Mouse (Mus musculus) Muller cell, postnatal 12 days (primary cell): ENCODE measurements around the gene Gm10639.
A peak's percentile ranks its signal among the peaks of the same experiment; 100 is the strongest.
"Not testable (repeated sequence)": the region's sequence is repeated elsewhere in the genome, so short reads cannot be mapped to it uniquely, and the experiment has no call there.

Experiments used
- DNase-seq: peaks from one replicate; pipeline ENCODE4 v3.0.0-alpha.2; 2015; ENCODE audit errors: inconsistent ontology term

Gene Gm10639

DNA sequence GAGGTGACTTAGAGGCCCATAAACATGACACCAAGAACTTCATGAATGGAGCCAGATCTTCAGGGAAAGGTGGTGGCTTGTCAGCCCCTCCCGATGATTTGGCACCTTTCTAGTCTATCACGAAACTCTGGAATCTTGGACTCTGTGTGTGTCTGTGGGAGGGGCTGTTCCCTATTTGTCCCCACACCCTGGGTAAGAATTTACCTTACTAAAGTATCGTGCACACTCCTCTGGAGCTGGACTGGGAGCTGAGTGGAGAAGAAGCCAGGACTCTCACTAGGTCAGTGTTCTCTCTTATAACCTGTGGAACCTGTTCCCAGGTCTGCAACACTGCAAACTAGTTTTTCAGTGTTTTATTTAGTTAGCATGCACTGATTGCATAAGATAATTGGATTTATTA is at the start of gene Gm10639:
TSS of gene Gm10639 (plus strand) at position 201 of the 400 bp plus-strand sequence.
- not testable (repeated sequence) for DNase-seq

DNA sequence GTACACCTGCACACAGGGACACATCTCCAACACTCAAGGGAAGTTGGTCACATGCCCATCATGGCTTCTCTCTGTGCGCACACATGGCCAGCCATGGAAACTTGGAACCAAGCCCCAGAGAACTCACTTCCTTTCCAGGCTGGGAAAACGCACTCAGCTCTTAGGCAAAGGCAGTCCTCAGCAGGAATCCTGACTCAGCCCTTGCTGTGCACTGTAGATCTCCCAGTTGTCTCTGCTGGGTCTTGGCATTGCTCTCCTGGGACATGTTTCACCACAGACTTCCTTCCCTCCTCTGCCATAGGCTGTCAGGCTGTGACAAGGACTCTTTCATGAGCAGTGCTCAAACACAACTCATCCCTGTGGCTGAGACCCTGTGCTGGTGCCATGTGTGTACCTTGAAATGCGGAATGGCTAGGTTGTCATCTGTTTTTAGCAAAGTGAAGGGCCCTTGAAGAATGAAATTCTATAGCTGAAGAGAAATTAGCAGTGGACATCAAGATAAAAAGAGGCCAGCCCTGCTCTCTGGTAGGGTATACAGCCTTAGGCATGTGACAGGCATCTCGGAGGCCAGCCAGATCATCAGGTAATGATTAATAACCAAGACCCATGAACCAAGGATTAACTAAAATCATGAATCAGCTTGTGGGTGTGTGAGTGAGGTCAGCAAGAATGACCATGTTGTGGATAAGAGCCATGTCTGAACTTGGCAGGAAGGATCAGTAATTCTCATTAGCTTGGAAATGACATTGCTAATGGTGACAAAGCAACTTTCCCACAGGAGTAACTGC is 33.8 kb upstream of the Gm10639 start:
- peak; percentile 7 for DNase-seq

DNA sequence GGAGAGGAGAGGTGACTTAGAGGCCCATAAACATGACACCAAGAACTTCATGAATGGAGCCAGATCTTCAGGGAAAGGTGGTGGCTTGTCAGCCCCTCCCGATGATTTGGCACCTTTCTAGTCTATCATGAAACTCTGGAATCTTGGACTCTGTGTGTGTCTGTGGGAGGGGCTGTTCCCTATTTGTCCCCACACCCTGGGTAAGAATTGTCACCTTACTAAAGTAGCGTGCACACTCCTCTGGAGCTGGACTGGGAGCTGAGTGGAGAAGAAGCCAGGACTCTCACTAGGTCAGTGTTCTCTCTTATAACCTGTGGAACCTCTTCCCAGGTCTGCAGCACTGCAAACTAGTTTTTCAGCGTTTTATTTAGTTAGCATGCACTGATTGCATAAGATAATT is 32.8 kb upstream of the Gm10639 start, which contains the start of gene Gm3776:
TSS of gene Gm3776 (plus strand) at position 216 of the 400 bp plus-strand sequence.
- DNase-seq = not testable (repeated sequence)

DNA sequence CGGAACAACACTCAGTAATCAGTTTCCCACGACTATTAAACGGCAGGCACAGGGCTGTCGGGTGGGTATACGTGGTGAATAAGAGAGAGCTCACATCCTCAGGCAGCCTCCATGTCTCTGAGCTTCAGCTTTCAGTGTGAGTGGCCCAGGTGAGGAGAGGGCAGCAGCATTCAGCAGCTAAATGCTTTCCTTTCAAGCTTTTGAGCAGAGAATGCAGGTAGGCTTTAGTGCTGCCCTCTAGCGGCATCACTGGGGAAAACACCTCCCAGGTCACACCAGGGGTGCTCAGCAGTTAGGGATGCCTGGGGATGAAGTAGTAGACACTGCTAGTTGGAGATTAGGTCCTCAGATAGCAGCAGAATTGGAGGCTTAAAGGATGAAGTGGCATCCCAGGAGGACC is 30.0 kb upstream of the Gm10639 start:
- DNase-seq = not testable (repeated sequence)

DNA sequence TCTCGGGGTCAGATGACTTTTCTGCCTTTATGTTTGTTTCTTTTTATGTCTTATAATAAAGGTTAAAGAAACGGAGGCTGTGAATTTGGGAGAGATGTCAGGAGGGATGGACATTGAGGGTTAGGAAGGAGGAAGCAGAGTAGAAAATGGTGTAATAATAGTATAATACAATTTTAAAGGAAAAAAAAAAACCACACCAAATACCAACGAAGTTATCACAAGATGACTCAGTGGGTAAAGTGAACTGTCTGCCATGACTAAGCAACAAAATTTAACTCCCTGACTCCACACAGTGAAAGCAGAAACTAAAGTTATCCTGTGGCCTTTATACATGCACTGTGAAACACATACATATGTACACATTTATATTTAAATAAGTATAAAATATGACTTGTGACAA is 18.8 kb upstream of the Gm10639 start:
- DNase-seq = not testable (repeated sequence)

DNA sequence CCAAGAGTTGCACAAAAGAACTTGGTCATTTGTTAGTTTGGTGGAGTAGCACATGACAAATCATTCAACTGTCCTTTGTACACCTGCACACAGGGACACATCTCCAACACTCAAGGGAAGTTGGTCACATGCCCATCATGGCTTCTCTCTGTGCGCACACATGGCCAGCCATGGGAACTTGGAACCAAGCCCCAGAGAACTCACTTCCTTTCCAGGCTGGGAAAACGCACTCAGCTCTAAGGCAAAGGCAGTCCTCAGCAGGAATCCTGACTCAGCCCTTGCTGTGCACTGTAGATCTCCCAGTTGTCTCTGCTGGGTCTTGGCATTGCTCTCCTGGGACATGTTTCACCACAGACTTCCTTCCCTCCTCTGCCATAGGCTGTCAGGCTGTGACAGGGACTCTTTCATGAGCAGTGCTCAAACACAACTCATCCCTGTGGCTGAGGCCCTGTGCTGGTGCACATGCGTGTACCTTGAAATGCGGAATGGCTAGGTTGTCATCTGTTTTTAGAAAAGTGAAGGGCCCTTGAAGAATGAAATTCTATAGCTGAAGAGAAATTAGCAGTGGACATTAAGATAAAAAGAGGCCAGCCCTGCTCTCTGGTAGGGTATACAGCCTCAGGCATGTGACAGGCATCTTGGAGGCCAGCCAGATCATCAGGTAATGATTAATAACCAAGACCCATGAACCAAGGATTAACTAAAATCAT is 7.6 kb upstream of the Gm10639 start:
- not testable (repeated sequence) for DNase-seq

DNA sequence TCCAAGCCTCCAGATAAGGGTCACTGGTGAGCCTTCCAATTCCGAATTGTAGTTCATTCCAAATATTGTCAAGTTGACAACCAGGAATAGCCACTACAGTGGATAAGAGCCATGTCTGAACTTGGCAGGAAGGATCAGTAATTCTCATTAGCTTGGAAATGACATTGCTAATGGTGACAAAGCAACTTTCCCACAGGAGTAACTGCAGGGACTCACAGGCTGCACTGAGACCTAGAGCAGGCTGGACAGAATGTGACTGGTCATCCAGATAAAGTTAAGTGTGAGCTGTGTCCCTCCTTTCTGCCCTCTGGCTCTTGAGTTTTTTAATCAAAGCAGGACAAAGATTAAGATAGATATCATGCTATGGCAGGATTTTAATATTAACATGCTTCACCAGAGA is 660 bp upstream of the Gm10639 start:
- DNase-seq = not testable (repeated sequence)

DNA sequence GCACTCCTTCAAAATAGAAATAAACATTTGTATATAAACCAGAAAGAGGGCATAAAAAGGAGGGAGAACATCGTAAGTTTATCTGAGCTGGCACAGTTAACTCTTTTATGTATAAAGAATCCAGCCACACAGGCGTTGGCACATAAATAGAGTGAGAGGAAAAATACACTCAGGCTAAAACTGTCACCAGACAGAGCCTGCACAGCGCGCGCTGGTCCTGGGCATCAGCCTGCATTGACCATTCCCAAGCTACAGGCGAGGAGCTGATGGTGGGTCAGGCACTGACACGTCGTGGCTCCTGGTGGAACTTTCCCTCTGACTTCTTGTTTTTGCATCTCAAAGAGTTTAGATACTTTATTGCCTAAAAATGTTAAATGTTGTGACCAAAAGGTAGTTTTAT is 2.7 kb downstream of the Gm10639 start:
- not testable (repeated sequence) for DNase-seq

DNA sequence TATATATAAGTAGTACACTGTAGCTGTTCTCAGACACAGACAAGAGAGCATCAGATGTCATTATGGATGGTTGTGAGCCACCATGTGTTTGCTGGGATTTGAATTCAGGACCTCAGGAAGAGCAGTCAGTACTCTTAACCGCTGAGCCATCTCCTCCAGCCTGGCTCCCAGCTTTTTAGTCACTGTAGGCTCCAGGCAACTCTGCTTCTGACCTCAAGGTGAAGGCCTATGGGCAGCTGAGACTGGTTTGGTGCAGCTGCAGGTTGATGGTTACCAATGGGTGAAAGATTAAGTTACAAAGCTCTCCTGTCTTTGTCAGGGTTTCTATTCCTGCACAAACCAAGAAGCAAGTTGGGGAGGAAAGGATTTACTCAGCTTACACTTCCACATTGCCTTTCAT is 4.0 kb downstream of the Gm10639 start:
- not testable (repeated sequence) for DNase-seq

DNA sequence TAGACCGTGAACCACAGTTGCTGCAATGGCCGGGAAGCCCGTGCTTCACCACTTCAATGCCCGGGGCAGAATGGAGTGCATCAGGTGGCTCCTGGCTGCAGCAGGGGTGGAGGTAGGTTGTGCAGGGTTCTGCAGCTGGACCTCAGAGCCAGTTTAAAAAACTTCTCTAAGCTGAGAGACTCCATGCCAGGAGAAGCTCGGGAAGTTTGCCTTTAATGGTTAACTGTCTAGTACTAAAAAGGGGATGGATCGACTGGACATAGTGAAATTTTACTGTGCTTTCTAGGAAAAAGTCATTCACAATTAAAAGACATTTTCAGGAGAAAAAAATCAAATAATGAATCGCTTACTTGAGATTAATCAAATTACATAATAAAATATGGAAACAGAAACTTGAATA is 5.1 kb downstream of the Gm10639 start:
- not testable (repeated sequence) for DNase-seq

DNA sequence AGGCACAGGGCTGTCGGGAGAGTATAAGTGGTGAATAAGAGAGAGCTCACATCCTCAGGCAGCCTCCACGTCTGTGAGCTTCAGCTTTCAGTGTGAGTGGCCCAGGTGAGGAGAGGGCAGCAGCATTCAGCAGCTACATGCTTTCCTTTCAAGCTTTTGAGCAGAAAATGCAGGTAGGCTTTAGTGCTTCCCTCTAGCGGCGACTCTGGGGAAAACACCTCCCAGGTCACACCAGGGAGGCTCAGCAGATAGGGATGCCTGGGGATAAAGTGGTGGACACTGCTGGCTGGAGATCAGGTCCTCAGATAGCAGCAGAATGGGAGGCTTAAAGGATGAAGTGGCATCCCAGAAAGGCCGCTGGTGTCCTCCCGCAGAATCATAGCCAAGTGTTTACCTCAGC is 6.4 kb downstream of the Gm10639 start:
- peak; percentile 22 for DNase-seq

DNA sequence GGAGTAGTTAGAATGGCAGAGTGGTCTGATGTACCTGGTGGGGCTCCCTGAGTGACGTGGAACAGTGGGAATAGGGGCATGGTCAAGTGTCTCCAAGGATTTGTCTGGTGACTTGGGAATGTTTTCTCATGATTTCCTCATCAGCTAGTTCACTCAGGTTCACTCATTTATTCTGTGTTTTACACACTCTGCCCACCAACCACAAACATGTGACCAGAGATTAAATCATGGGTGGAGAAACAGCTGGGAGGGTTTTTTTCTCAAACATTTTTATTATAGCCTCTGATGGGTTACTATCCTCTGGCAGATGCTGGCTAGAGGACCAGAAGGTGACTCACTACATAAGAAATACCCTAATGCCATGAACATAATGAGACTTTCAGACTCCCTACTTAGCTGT is 8.5 kb downstream of the Gm10639 start:
- peak; percentile 17 for DNase-seq

DNA sequence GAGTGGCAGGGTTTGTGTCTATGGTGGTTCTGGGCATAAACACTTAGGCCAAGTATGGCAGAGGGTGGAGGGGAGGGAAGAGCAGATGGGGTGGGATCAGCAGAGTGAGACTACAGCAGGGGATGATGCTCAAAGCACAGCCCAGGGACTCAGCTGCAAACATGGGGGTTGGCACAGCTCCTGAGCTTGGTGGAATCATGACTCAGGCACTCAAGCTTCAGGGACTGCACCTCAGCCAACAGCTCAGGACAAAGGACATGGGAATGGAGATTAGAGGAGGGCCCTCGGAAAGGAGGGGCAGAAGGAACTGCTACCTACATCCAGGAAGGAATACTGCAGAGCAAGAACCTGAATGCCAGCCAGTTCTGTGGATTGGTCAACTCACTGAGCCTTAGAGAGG is 9.4 kb downstream of the Gm10639 start:
- not testable (repeated sequence) for DNase-seq

DNA sequence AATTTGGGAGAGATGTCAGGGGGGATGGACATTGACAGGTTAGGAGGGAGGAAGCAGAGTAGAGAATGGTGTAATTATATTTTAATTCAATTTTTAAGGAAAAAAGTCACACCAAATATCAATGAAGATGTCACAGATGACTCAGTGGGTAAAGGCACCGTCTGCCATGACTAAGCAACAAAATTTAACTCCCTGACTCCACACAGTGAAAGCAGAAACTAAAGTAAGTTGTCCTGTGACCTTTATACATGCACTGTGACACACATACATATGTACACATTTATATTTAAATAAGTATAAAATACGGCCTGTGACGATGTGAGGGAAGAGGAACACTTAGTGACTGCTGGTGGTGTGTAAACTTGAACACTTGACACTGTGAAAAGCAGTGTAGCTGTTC is 18.4 kb downstream of the Gm10639 start:
- not testable (repeated sequence) for DNase-seq

DNA sequence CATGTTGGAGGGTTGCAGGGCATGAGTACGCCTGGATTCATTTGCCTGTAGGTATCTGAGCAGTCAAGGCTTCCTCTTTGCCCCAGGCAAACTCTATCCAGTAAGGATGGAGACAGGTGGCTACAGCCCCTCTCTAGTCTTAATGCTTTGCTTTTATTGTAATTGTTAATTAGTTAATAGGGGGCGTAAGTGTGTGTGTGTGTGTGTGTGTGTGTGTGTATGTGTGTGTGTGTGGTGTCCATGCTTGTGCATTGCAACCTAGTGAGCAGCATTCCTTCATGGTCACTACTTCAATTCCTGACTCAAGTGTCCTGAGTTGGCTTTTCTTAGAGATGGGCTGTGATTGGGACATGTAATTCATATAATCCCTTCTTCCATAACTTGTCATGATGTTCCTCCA is 25.0 kb downstream of the Gm10639 start, which contains the start of gene Omt2a:
TSS of gene Omt2a (minus strand) at position 101 of the 400 bp plus-strand sequence.
- no peak for DNase-seq

DNA sequence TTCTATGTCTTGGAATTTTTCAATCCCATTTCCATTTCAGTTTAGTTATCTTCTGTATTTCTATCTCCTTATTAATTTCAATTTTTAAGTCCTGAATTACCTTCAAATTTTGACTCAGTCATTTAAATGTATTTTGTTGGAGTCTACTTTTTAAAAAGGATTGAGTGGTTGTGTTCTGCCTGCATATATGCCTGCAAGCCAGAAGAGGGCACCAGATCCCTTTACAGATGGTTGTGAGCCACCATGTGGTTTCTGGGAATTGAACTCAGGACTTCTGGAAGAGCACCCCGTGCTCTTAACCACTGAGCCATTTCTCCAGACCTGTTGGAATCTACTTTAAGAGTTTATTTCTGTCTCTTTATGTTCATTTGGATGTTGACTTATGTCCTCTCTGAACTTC is 29.8 kb downstream of the Gm10639 start:
- DNase-seq = peak; percentile 14

DNA sequence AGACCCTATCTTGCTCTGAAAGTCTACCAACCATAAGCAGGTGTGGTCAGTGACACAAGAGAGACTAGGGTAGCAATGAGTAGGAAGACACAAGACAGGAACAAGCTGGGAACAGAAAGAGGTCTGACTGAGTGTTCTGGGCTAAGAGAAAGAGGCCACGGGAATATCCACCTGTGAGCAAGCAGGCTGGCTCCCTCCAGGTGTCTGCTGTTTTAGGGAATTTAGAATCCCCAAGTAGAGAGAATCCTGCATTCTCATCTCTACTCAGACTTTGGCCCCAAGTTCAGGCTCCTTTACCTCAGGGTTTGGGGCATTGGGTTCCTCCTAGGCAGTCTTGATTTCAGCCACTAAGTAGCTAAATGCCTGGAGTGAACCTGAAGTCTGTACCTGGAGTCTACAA is 37.6 kb downstream of the Gm10639 start, which contains the start of gene Omt2b:
TSS of gene Omt2b (plus strand) at position 301 of the 400 bp plus-strand sequence.
- not testable (repeated sequence) for DNase-seq

DNA sequence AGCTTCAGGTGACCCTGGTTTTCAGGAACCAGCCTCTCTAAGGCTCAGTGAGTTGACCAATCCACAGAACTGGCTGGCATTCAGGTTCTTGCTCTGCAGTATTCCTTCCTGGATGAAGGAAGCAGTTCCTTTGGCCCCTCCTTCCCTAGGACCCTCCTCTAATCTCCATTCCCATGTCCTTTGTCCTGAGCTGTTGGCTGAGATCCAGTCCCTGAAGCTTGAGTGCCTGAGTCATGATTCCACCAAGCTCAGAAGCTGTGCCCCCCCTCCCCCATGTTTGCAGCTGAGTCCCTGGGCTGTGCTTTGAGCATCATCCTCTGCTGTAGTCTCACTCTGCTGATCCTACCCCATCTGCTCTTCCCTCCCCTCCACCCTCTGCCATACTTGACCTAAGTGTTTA is 47.3 kb downstream of the Gm10639 start:
- DNase-seq = peak; percentile 61

DNA sequence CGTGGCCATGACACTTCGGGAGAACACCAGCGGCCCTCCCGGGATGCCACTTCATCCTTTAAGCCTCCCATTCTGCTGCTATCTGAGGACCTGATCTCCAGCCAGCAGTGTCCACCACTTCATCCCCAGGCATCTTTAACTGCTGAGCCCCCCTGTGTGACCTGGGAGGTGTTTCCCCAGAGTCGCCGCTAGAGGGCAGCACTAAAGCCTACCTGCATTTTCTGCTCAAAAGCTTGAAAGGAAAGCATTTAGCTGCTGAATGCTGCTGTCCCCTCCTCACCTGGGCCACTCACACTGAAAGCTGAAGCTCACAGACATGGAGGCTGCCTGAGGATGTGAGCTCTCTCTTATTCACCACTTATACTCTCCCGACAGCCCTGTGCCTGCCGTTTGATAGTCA is 50.6 kb downstream of the Gm10639 start:
- DNase-seq = peak; percentile 10

DNA sequence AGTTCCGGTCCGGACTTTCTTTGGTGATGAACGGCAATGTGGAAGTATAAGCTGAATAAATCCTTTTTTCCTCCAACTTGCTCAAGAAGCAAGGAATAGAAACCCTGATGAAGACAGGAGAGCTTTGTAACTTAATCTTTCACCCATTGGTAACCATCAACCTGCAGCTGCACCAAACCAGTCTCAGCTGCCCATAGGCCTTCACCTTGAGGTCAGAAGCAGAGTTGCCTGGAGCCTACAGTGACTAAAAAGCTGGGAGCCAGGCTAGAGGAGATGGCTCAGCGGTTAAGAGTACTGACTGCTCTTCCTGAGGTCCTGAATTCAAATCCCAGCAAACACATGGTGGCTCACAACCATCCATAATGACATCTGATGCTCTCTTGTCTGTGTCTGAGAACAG is 52.8 kb downstream of the Gm10639 start:
- not testable (repeated sequence) for DNase-seq

DNA sequence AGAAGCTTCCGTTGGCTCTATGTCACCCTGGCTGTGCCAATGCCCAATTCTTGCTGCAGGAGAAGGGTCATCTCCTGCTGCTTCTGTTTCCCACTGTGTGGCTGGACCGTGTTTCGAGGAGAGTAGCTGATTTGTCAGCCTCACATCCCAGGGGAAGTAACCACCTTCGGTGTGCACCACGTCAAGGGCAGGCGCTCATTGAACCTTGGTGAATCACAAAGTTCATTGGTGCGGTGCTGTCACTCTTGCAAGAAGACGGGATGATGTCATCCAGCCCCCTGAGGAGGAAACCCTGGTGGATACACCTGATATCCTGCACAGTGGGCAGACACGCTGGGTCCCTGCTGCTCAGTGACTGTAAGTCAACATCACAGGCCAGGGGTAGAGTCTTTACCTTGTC is 53.3 kb downstream of the Gm10639 start:
- not testable (repeated sequence) for DNase-seq

DNA sequence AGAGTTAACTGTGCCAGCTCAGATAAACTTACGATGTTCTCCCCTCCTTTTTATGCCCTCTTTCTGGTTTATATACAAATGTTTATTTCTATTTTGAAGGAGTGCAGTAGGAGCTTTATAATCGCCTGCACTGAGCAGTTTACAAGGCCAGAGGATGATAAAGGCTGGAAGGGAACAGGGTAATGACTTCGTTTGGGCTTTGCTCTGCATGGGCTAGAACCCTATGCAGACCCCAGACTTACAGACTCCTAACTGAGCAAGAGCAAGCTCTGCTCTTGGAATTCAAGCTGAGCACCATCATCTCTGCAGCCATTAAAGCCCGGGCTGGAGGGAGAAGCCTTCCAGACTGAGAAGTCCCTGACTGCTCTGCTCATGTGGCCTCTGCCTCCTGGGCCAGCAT is 55.5 kb downstream of the Gm10639 start:
- not testable (repeated sequence) for DNase-seq

DNA sequence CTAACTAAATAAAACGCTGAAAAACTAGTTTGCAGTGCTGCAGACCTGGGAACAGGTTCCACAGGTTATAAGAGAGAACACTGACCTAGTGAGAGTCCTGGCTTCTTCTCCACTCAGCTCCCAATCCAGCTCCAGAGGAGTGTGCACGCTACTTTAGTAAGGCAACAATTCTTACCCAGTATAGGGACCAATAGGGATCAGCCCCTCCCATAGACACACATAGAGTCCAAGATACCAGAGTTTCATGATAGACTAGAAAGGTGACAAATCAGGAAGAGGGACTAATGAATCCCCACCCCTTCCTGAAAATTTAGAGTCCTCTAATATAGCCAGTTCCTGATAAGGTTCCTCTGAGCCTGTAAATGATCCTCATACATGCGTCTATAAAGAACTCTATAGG is 57.3 kb downstream of the Gm10639 start:
- DNase-seq = no peak
